In the genomic region with DNA sequence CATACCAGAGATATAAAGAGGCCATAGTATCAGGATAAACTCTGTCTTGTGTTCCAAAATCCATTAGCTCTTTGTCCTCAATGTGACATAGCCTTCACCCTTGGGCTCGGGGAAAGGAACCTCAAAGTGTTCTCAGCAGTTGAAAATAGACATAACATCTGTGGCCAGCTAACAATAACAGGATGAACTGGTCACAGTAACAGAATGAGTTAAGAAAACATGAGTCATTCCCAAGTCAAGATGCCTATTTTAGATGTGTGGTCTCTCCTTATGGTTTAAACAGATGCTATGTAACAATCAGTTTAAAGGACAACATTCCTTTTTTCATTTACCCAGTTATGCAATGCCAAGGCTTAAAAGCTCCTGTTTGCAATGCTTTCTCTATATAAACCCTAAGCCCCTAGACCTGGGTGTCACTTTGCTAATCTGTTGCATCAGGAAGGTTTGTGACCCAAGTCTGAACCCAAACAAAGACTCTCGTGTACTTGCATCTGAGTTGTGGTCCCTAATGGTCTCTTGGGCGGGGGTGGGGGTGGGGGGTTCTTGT, we compare ENCODE assay signal across 22 mouse cellular contexts.
"Had no signal": no experiment of that assay in that cellular context is flagged by ENCODE, and none has a peak within 500 bp of the region (broad histone marks: within the 10 kb centered on the region; RNA-seq: fewer than 3 reads in every experiment).

No protein-coding gene starts in this region.

- H3K9ac ChIP-seq: limb, embryonic 12.5 days; limb, embryonic 15.5 days; liver, embryonic 14.5 days; liver, postnatal 0 days; lung, embryonic 14.5 days; midbrain, embryonic 15.5 days; neural tube, embryonic 13.5 days had no signal

- H3K4me3 ChIP-seq: layer of hippocampus, adult 2 months; limb, embryonic 12.5 days; limb, embryonic 15.5 days; midbrain, embryonic 10.5 days; midbrain, embryonic 15.5 days; neural tube, embryonic 13.5 days had no signal

- DNase-seq: kidney, adult 2 months; kidney, postnatal 10 days; layer of hippocampus, postnatal 36 days; left cerebral cortex, postnatal 4 days; liver, postnatal 0 days; lung, embryonic 14.5 days; retina, postnatal 1 day; right cerebral cortex, postnatal 25 days; thymus, adult 2 months; thymus, postnatal 14 days; thymus, postnatal 4 days had no signal

- ATAC-seq: intestine, postnatal 0 days; liver, postnatal 0 days; lung, postnatal 0 days; midbrain, embryonic 15.5 days had no signal

- H3K27ac ChIP-seq: layer of hippocampus, adult 2 months; limb, embryonic 12.5 days; limb, embryonic 15.5 days; liver, embryonic 14.5 days; macrophage; midbrain, embryonic 10.5 days; midbrain, embryonic 15.5 days; neural tube, embryonic 13.5 days had no signal

- H3K27me3 ChIP-seq: limb, embryonic 12.5 days; limb, embryonic 15.5 days; midbrain, embryonic 15.5 days; neural tube, embryonic 13.5 days had no signal

- H3K4me1 ChIP-seq: limb, embryonic 12.5 days; limb, embryonic 15.5 days; midbrain, embryonic 10.5 days; midbrain, embryonic 15.5 days; neural tube, embryonic 13.5 days had no signal

- H3K4me2 ChIP-seq: limb, embryonic 12.5 days; limb, embryonic 15.5 days; liver, embryonic 11.5 days; lung, embryonic 14.5 days; midbrain, embryonic 15.5 days; neural tube, embryonic 13.5 days had no signal

- H3K36me3 ChIP-seq: limb, embryonic 12.5 days; limb, embryonic 15.5 days; midbrain, embryonic 10.5 days; midbrain, embryonic 15.5 days; neural tube, embryonic 13.5 days had no signal

- H3K9me3 ChIP-seq: limb, embryonic 15.5 days; midbrain, embryonic 10.5 days; midbrain, embryonic 15.5 days; neural tube, embryonic 13.5 days had no signal
